Mouse (Mus musculus) CH12.LX (cell line): ENCODE measurements at regions not wholly inside any gene's neighbourhood (a gene's known extent, or its start where the extent isn't known, plus 50 kb on each side); places are given as distances from the start of the nearest gene placed in this dataset.

ENCODE experiments used
- DNase-seq: peaks from one replicate; pipeline ENCODE4 v3.0.0-alpha.2; 2013; ENCODE audit errors: extremely low read depth
- H3K27ac ChIP-seq: 2 replicates; pipeline ENCODE4 v1.5.1; 2012; ENCODE audit warnings: low read depth, mild to moderate bottlenecking, control low read depth, moderate library complexity; ENCODE audit not compliant: insufficient read depth
- H3K27me3 ChIP-seq: replicated peaks from 2 replicates; pipeline ENCODE3; 2012; ENCODE audit warnings: inconsistent platforms
- H3K36me3 ChIP-seq, 2 experiments: replicated peaks in 1 of 2; 2 replicates each; pipeline versions ENCODE3 to v1.6.1; 2012; ENCODE audit warnings: inconsistent platforms in 1 of 2, low read length in 1 of 2, mild to moderate bottlenecking in 1 of 2, mixed read lengths in 1 of 2, moderate library complexity in 1 of 2; ENCODE audit not compliant: control insufficient read depth in 1 of 2, insufficient read depth in 1 of 2
- H3K4me1 ChIP-seq, 2 experiments: 2 replicates each; pipeline ENCODE4 v1.6.1; 2012; ENCODE audit warnings: inconsistent platforms in 1 of 2, moderate library complexity in 1 of 2; ENCODE audit not compliant: insufficient read depth in 2 of 2, control insufficient read depth in 1 of 2
- H3K4me2 ChIP-seq: 2 replicates; pipeline ENCODE4 v1.6.1; 2012; ENCODE audit warnings: low read depth, mild to moderate bottlenecking, control low read depth; ENCODE audit not compliant: poor library complexity, insufficient read depth, severe bottlenecking
- H3K4me3 ChIP-seq, 3 experiments: fragments of 150-350 bp in 1 of 3; sonication (generic) in 1 of 3; replicated peaks in 1 of 3; 2 replicates each; pipeline versions ENCODE3 to v1.5.1; 2011 to 2012; ENCODE audit warnings: low read depth in 2 of 3, low read length in 2 of 3, mild to moderate bottlenecking in 2 of 3, moderate library complexity in 2 of 3, control low read depth in 1 of 3, improper control_type of control experiment in 1 of 3, inconsistent platforms in 1 of 3, mixed read lengths in 1 of 3; ENCODE audit not compliant: poor library complexity in 1 of 3
- H3K79me2 ChIP-seq: replicated peaks from 2 replicates; pipeline ENCODE4 v1.6.1; 2012; ENCODE audit warnings: mild to moderate bottlenecking, moderate library complexity; ENCODE audit not compliant: control insufficient read depth, poor library complexity, insufficient read depth, severe bottlenecking; ENCODE audit errors: extremely low read depth
- H3K9ac ChIP-seq: 2 replicates; pipeline ENCODE4 v1.6.1; 2012; ENCODE audit warnings: low read depth, mild to moderate bottlenecking, control low read depth, moderate library complexity; ENCODE audit not compliant: insufficient read depth
- H3K9me3 ChIP-seq: replicated peaks from 2 replicates; pipeline ENCODE3; 2012; ENCODE audit warnings: low read length, inconsistent platforms, mixed read lengths
- BHLHE40 ChIP-seq: IDR thresholded peaks from 2 replicates; pipeline ENCODE4 v1.6.1; 2011; ENCODE audit warnings: mild to moderate bottlenecking, low read depth, low read length, improper control_type of control experiment
- CHD1 ChIP-seq: IDR thresholded peaks from 2 replicates; pipeline ENCODE4 v1.6.1; 2012; ENCODE audit warnings: low read depth, low read length, improper control_type of control experiment, inconsistent platforms
- CTCF ChIP-seq, 2 experiments: IDR thresholded peaks in 1 of 2; conservative IDR thresholded peaks in 1 of 2; 2 replicates each; pipeline ENCODE4 v1.5.1; 2011 to 2012; ENCODE audit warnings: low read depth in 2 of 2, low read length in 2 of 2, improper control_type of control experiment in 1 of 2, inconsistent platforms in 1 of 2, mild to moderate bottlenecking in 1 of 2, moderate library complexity in 1 of 2
- ELF1 ChIP-seq: IDR thresholded peaks from 2 replicates; pipeline ENCODE4 v1.6.1; 2014; ENCODE audit warnings: low read depth, mild to moderate bottlenecking, inconsistent platforms, low read length, improper control_type of control experiment
- EP300 ChIP-seq: IDR thresholded peaks from 2 replicates; pipeline ENCODE4 v1.6.1; 2011; ENCODE audit warnings: low read length, improper control_type of control experiment
- HCFC1 ChIP-seq: IDR thresholded peaks from 2 replicates; pipeline ENCODE4 v1.6.1; 2012; ENCODE audit warnings: low read depth, mild to moderate bottlenecking, inconsistent platforms, low read length, improper control_type of control experiment
- KAT2A ChIP-seq: IDR thresholded peaks from 2 replicates; pipeline ENCODE4 v1.6.1; 2012; ENCODE audit warnings: low read length, improper control_type of control experiment, inconsistent platforms; ENCODE audit not compliant: insufficient replicate concordance
- MAFK ChIP-seq: IDR thresholded peaks from 2 replicates; pipeline ENCODE4 v1.6.1; 2011; ENCODE audit warnings: low read length, improper control_type of control experiment; ENCODE audit not compliant: insufficient replicate concordance
- MAX ChIP-seq: IDR thresholded peaks from 2 replicates; pipeline ENCODE4 v1.6.1; 2011; ENCODE audit warnings: low read length, improper control_type of control experiment
- MAZ ChIP-seq: IDR thresholded peaks from 2 replicates; pipeline ENCODE4 v1.6.1; 2012; ENCODE audit warnings: low read depth, mild to moderate bottlenecking, inconsistent platforms, low read length, improper control_type of control experiment, moderate library complexity
- MEF2A ChIP-seq: IDR thresholded peaks from 2 replicates; pipeline ENCODE4 v1.6.1; 2014; ENCODE audit warnings: low read depth, mild to moderate bottlenecking, inconsistent platforms, low read length, improper control_type of control experiment, borderline replicate concordance
- MXI1 ChIP-seq: IDR thresholded peaks from 2 replicates; pipeline ENCODE4 v1.6.1; 2011; ENCODE audit warnings: mild to moderate bottlenecking, low read depth, low read length, improper control_type of control experiment
- MYC ChIP-seq: IDR thresholded peaks from 2 replicates; pipeline ENCODE4 v1.6.1; 2011; ENCODE audit warnings: low read depth, mild to moderate bottlenecking, improper control_type of control experiment, low read length
- NELFE ChIP-seq: IDR thresholded peaks from 2 replicates; pipeline ENCODE4 v1.6.1; 2011; ENCODE audit warnings: low read depth, low read length, improper control_type of control experiment
- NRF1 ChIP-seq: IDR thresholded peaks from 2 replicates; pipeline ENCODE4 v1.6.1; 2014; ENCODE audit warnings: low read depth, mild to moderate bottlenecking, inconsistent platforms, low read length, improper control_type of control experiment, moderate library complexity
- POLR2A ChIP-seq: IDR thresholded peaks from 2 replicates; pipeline ENCODE4 v1.6.1; 2011; ENCODE audit warnings: low read depth, mild to moderate bottlenecking, improper control_type of control experiment, low read length
- POLR2AphosphoS2 ChIP-seq: IDR thresholded peaks from 2 replicates; pipeline ENCODE4 v1.6.1; 2011; ENCODE audit warnings: low read depth, low read length, improper control_type of control experiment
- RAD21 ChIP-seq: IDR thresholded peaks from 2 replicates; pipeline ENCODE4 v1.6.1; 2011; ENCODE audit warnings: low read depth, mild to moderate bottlenecking, low read length, improper control_type of control experiment, moderate library complexity
- SMC3 ChIP-seq: IDR thresholded peaks from 2 replicates; pipeline ENCODE4 v1.6.1; 2011; ENCODE audit warnings: low read depth, low read length, improper control_type of control experiment
- TBP ChIP-seq: conservative IDR thresholded peaks from 2 replicates; pipeline ENCODE4 v1.6.1; 2011; ENCODE audit warnings: low read depth, low read length, improper control_type of control experiment
- TCF12 ChIP-seq: IDR thresholded peaks from 2 replicates; pipeline ENCODE4 v1.6.1; 2014; ENCODE audit warnings: low read depth, mild to moderate bottlenecking, inconsistent platforms, low read length, improper control_type of control experiment
- USF1 ChIP-seq: IDR thresholded peaks from 2 replicates; pipeline ENCODE4 v1.6.1; 2014; ENCODE audit warnings: low read depth, mild to moderate bottlenecking, inconsistent platforms, low read length, improper control_type of control experiment
- ZKSCAN1 ChIP-seq: IDR thresholded peaks from 2 replicates; pipeline ENCODE4 v1.6.1; 2012; ENCODE audit warnings: low read depth, inconsistent platforms, low read length, improper control_type of control experiment, borderline replicate concordance
- ZMIZ1 ChIP-seq: IDR thresholded peaks from 2 replicates; pipeline ENCODE4 v1.6.1; 2012; ENCODE audit warnings: low read depth, mild to moderate bottlenecking, inconsistent platforms, low read length, improper control_type of control experiment
- ZNF384 ChIP-seq: IDR thresholded peaks from 2 replicates; pipeline ENCODE4 v1.6.1; 2012; ENCODE audit warnings: low read depth, low read length, improper control_type of control experiment, inconsistent platforms
- dilution Hi-C: fragments of 300-500 bp; cut with MboI; formaldehyde crosslinking; loops from 2 replicates; pipeline ENCODE4 v1.14.3; 2020; ENCODE audit warnings: low sequenced_read_pairs; ENCODE audit not compliant: extremely low pct_unique_long_range_greater_than_20kb, extremely low pct_ligation_motif_present
- in situ Hi-C: fragments of 300-500 bp; cut with MboI; formaldehyde crosslinking; loops from 3 replicates; pipeline ENCODE4 v1.14.3; 2019; ENCODE audit warnings: low sequenced_read_pairs, low pct_ligation_motif_present, low pct_unique_long_range_greater_than_20kb, mixed read lengths

GRCm38 (mm10) chr13:31132501-31132900 lies 158.5 kb downstream of the Gm5447 start:
- H3K9me3 ChIP-seq = no peaks in the 10 kb centered on the region
- H3K79me2 ChIP-seq = no peaks in the 10 kb centered on the region
- H3K9ac ChIP-seq = no peak overlapping the region
- H3K4me2 ChIP-seq = no peak overlapping the region
- dilution Hi-C loops (no loop called here), in situ Hi-C loops (no loop called here)
- H3K4me1 ChIP-seq = peaks cover 0 to 3% of the 10 kb centered on the region in 2 experiments; a peak in 1 of 4 replicates
- H3K27ac ChIP-seq = no peak overlapping the region
- no peaks in the 10 kb centered on the region for H3K36me3 ChIP-seq
- DNase-seq = peak; percentile 60
- no peak for TF ChIP-seq MXI1
- TF ChIP-seq MAZ = no peak
- TF ChIP-seq KAT2A = no peak
- TF ChIP-seq MAFK = no peak
- no peak for TF ChIP-seq MYC
- TF ChIP-seq CHD1 = no peak
- TF ChIP-seq MEF2A = no peak
- peak; percentile 48 to 78; a peak in 3 of 4 replicates for TF ChIP-seq CTCF (conservative IDR thresholded peaks at IDR 0.05 in 1 of 2, IDR thresholded peaks at IDR 0.05 in 1 of 2; ENCODE audit: low read depth in 2 of 2, low read length in 2 of 2)
- TF ChIP-seq RAD21 = peak; percentile 65
- TF ChIP-seq POLR2A = no peak
- no peak for TF ChIP-seq BHLHE40
- no peak for TF ChIP-seq EP300
- no peak for TF ChIP-seq ZMIZ1
- TF ChIP-seq SMC3 = peak; percentile 76
- no peak for TF ChIP-seq TBP
- TF ChIP-seq HCFC1 = no peak
- TF ChIP-seq NRF1 = no peak
- TF ChIP-seq ELF1 = no peak
- H3K4me3 ChIP-seq = no peak overlapping the region
- no peaks in the 10 kb centered on the region for H3K27me3 ChIP-seq

DNA sequence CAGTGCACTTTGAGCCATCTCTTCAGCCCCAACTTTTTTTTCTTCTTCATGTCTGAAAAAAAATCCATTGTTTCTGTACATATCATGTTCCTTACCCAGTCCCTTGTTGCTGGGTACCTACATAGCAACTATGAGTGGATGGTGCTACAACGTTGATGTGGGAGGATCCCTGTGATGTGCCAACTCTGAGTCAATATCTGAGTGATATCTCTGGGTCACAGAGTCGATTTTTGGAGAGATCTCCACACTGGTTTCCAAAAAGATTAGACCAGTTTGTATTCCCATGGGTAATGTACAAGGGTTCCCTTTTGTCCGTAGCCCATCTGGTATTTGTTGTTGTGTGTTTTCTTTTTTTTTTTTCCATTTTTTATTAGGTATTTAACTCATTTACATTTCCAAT lies 165.7 kb downstream of the Gm5447 start:
- no peak for DNase-seq
- in situ Hi-C loops = no loop called here
- Histone ChIP-seq H3K4me3 (no peak overlapping the region), H3K4me2 (no peak overlapping the region), H3K27me3 (no peaks in the 10 kb centered on the region), H3K36me3 (no peaks in the 10 kb centered on the region), H3K27ac (no peak overlapping the region), H3K4me1 (no peaks in the 10 kb centered on the region), H3K79me2 (no peaks in the 10 kb centered on the region), H3K9ac (no peak overlapping the region), H3K9me3 (no peaks in the 10 kb centered on the region)
- dilution Hi-C loops = no loop called here
- TF ChIP-seq POLR2AphosphoS2 (no peak), ZNF384 (no peak), MAX (no peak), BHLHE40 (no peak), EP300 (no peak), MAZ (no peak), ZKSCAN1 (no peak), POLR2A (no peak), TCF12 (no peak), MEF2A (no peak), USF1 (no peak), CHD1 (no peak), NELFE (no peak)
